Mouse (Mus musculus) CD4-positive, CD25-positive, alpha-beta regulatory T cell, adult 2 months (primary cell): ENCODE measurements around the gene Adarb1.

ENCODE experiments used
- DNase-seq: peaks from one replicate; pipeline ENCODE4 v3.0.0-alpha.2; 2012; ENCODE audit warnings: low read depth, low spot score

Adarb1 gene

DNA sequence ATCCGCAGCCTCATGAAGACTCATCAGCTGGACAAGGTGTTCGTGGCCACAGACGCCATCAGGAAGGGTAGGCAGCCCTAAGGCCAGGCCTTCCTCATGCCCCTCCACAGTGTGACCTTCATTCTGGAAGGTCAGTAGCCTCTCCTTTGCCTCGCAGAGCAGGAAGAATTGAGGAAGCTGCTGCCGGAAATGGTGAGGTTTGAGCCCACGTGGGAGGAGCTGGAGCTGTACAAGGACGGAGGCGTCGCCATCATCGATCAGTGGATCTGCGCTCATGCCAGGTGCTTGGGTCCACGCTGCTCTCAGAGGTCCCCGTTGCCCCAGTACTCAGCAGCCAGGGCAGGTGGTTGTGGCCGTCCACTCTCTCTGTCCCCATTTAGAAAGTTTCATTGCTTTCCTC is 151.0 kb downstream of the Adarb1 start:
- no peak for DNase-seq

GRCm38 (mm10) chr10:77266281-77266680 is 151.8 kb downstream of the Adarb1 start:
- DNase-seq: no peak

GRCm38 (mm10) chr10:77260166-77260875 is 157.7 kb downstream of the Adarb1 start:
- DNase-seq: no peak

DNA sequence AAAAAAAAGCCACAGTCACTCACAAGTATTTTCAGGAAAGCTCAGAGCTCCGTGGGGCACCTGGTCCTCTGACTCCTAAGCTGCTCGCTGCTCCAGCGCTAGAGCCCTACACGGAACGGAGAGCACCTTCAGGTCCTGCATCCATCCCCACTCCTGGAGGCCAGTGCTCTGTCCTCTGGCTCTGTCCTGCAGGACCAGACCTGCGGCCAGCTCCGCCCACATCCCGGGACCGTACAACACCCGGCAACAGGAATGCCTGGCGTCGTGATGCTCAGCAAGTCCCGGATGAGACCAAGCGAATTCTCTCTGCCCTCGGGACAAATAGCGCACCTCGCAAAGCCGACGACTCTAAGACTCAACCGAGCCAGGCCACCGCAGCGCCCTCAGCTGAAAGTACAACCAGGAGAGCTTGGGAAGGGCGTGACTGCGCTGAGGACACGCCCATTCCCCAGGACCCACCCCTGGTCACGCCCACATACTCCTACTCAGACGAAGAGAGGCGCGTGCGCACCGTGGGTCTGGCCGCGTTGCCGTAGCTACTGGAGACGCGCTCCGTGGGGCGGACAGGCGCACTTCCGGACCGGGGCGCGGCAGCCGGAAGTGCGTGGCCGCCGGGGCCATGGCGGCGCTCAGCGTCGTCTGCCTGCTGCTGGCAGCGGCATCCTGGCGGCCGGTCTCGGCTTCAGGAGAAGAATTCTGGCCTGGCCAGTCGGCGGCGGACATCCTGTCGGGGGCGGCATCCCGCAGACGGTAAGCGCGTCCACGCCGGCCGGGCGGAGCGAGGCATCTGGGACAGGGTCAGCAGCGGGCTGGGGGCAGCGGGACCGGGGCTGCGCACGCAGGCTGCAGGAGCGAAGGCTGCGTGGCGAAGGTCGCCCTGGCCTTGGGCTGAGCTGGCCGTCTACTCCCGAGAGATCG is 159.1 kb downstream of the Adarb1 start, which contains the start of gene Pofut2:
Pofut2 (plus strand) TSS at position 515 of the 918 bp plus-strand sequence.
- DNase-seq: peak; percentile 100

DNA sequence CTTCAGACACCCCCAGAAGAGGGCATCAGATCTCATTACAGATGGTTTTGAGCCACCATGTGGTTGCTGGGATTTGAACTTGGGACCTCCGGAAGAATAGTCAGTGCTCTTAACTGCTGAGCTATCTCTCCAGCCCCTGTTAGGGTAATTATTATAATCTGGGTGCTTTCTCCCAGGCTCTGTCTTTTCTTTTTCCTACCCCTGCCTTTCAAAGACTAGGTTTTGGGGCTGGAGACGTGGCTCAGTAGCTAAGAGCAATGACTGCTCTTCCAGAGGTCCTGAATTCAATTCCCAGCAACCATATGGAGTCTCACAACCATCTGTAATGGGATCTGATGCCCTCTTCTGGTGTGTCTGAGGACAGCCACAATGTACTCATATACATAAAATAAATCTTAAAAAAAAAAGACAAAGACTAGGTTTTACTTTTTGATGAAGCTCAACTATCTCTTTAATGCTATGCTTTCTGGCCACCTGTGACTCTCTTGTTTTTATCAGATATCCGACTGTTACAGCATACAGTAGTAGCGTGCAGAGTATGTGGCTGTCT is 160.0 kb downstream of the Adarb1 start:
- no peak for DNase-seq

- no peak for DNase-seq
Measured at GRCm38 (mm10) chr10:77255676-77256075, 162.4 kb downstream of the Adarb1 start.

GRCm38 (mm10) chr10:77255231-77255630 is 162.8 kb downstream of the Adarb1 start:
- no peak for DNase-seq

DNA sequence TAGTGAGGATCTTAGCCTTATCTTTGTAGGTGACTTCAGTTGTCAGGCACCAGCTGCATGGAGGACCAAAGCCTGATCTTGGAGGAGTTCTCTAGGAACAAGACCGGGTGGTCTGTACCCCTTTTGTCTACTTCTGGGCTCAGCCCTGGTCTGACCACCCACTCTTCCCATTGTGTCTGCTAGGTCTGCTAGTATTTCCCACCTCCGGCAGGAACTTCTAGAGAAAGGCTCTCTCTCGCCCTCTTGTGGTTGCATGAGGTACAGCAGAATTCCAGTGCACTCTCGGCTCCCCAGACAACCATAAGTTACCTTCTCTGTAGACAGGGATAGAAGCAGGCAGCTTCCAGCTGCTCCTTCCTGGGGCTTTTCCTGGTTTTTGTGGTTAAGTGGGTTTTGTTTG is 165.3 kb downstream of the Adarb1 start:
- peak; percentile 82 for DNase-seq

DNA sequence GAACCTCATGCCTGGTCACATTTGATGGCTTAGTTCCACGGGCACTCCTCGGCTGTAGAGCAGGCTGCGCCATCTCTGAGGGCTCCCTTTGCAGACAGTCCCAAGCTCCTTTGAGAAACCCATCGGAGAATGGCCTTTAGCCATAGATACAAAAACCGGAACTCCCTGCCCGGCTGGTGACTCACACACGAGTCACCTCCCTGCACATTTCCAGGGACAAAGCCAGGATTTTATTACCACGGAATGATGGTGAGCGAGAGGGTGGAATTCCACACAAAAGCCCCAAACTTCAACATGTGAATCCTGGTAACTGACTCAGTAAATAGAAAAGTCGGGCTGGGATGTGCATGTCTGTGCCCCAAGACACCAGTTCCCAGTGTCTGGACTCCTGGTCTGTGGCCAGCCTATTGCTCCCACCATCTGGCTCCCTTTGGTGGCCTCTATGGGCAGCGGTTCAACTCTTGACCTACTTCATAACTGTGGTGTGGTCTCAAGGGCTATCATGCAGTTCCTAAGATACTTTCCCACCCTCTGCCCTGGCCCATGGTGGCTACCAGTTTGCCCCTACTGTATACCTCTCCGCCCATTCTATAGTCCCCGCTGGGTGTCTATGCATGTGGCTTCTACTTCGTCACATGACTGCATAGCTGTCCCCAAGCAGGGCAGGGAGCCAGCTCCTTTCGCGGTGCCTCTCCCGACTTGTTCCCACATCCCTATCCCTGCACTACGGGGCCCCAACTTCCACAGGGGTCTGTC is 166.1 kb downstream of the Adarb1 start:
- DNase-seq: no peak

DNA sequence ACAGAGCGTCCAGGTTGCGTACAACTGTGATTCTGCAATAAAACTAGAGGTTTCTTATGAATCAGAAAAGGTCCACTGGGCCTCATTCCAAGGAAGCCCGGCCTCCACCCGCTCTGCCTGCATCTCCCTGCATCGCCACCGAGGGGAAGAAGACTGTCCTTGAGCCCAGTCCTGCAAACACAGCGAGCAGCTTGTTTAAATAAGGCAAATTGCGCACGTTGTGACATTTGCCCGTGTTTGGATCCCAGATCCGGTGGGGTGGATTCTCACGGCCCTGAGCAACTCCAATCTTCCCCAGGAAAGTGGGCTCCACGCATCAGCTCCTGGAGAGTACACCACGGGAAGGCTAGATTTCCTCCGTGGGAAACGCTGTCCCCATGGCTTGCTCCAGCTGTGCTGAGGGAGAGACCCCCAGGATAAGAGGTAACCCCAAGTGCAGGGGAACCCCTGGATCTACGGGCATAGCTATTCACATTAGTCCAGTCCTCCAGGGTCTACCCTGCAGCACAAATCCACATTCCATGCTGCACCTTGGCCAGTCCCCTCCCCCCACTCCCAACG is 166.8 kb downstream of the Adarb1 start:
- no peak for DNase-seq

- no peak for DNase-seq
Measured at GRCm38 (mm10) chr10:77247707-77248106, 170.4 kb downstream of the Adarb1 start.

DNA sequence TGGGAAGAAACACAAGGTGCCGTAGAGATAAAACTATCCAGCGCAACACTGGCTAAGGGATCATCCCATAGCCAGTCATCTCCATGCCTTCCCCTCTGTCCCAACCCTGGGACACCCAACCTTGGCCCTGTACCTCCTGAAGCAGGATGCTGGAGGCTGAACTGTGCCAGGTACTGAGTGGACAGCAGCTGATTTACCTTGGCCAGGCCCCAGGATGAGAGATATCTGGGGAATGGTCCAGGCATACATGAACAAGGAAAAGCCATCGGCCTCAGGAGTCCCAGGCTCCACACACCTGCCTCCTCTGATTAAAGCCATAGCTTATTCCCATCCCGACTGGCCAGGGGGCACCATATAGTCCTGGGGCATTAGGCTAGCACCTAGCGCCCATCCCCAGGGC is 171.0 kb downstream of the Adarb1 start:
- no peak for DNase-seq

GRCm38 (mm10) chr10:77244777-77245176 is 173.3 kb downstream of the Adarb1 start:
- no peak for DNase-seq

- no peak for DNase-seq
Measured at GRCm38 (mm10) chr10:77243572-77244161, 174.4 kb downstream of the Adarb1 start.

DNA sequence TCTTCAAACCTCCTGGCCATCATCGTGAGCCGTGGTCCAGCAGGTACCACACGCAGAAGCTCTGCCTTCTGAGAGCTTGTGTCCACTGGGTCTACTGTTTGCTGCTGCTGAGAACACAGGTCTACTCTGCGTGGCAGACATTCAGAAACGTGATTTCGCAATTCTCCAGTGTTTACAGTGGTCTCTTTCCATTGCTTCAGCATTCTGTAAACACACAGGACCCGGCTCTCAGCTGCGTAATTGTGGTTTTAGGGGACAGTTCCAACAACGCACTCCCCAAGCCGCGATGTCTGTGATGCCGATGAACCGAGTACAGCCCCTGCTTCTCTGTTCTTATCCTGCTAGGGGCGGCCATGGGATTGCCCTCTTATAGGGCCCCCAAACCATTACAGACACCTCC is 175.2 kb downstream of the Adarb1 start:
- DNase-seq: no peak

GRCm38 (mm10) chr10:77242396-77242795 is 175.7 kb downstream of the Adarb1 start:
- no peak for DNase-seq

GRCm38 (mm10) chr10:77240764-77241163 is 177.3 kb downstream of the Adarb1 start:
- DNase-seq: no peak
